Mouse (Mus musculus): ENCODE data around the gene Hdac4.

Hdac4 gene

DNA sequence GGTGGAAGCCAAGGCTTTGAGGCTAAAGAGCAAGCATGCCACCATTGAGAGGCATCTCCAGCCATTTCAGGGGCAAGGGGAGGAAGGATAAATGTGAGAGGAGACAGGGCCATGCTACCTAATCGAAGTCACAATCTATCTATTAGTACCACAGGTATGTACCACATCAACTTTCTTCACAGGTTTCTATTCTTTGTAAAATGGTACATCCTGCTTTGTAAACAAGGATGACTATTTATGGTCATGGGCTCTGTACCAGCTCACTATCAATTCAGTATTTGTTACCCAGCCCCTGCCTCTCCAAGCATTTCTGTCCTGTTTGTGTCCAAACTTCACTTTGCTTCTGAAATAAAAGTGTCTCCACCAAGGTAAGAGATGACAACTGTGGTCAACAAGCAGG lies 92.7 kb downstream of the Hdac4 start:
- DNase-seq (ENCODE audit: low spot score in 2 of 2), result no peak

DNA sequence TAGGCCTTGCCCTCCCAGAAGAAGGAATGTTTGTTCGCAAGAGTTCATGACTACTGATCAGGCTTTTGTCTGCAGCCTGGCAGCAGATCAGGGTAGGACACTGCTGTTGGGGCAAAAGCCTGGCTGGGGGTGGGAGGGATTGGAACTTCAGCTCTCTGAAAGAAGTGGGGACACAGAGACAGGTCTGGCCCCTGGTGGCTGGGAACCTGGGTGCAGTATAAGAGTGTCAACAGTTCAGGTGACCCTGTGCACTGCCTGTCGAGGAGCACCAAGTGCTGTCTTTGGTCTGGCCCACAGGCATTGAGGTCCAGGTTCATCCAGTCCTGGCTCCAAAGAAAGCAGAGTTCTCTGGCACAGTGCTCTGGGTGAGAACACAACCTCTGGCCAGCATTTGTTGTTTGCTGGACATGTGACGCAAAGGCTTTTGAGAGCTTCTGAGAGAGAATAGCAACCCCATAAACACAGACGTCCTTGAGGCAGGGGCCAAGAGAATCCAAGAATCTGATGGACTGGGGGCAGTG lies 95.1 kb downstream of the Hdac4 start:
- DNase-seq (ENCODE audit: low spot score in 2 of 2), result no peak

DNA sequence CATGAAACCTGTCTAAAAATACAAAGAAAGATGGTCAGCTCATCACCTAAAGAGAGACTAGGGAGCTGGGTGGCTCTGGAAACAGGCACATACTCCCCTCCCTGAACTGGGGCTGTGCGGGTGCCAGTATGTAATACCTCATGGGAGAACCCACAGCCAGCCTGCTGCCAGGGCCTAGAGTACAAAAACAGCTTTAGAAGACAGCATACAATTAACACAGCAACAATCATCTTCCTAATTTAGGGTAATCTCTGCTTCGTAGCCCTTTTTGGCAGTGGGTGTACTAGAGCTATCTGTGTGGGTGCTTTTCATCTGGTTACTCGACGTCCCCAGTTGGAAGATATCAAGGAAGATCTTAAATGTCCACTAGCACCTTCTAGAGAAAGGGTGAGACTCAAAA lies 95.5 kb downstream of the Hdac4 start:
- DNase-seq (ENCODE audit: low spot score in 2 of 2), result no peak

DNA sequence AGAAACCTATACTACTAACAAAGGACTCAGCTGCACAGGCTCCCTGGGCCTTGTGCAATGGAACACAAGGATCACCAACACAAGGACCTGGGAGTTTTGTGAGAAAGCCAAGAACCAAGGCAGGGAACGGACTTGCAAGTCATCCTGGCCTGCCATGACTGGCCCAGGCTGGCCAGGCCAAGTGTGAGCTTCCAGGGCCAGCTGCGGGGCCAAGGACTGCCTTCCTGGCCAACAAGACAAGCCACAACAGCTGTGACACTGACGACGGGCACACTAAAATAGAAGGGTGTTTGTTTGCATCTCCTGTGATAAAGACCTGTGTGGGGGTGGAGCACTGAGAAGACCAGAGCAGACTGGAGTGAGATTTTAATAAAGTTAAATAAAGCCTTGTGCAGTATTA lies 96.0 kb downstream of the Hdac4 start:
- peak in 1 of 2 experiments; percentile 14 for DNase-seq (ENCODE audit: low spot score in 2 of 2)

DNA sequence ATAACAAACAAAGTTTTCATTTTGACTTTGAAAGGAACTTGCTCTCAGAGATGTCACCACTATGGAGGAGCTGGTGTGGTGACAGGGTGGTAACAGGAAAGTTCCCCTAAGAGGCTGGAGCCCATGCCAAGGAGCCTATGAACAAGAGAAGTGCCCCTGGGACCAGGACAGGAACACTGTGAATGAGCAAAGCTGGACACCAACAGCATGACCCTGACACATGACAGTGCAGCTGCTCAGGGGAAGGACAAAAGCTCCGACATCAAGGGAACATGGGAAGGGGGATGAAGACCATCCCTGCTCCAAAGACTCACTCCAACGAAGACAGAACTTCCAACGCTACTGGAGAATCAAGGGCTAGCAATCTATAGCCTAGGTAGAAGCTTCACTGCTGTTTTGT lies 97.0 kb downstream of the Hdac4 start:
- no peak for DNase-seq (ENCODE audit: low spot score in 2 of 2)

DNA sequence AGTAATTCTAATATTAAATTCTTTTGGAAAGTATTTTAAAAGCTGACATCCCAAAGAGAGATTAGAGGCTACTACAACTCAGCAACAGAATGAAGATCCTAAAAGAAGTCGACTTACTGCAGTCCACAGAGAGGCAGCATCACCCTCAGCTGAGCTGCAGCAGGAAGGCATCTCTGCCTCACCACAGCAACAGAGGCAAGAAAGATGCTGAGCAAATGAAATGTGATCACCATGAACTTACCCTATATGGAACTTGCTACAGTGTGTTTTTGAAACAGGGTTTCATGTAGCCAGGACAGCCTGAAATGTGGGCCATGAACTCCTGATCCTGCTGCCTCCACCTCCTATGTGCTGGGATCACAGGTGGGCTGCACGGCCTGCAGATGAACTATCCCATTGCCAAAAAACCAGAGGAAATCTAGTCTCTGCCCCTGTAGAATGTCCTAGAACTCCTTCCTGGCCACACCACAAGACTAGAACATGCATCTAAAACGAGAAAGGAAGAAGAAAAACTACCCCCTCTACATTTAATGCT lies 98.4 kb downstream of the Hdac4 start:
- no peak for DNase-seq (ENCODE audit: low spot score in 2 of 2)

DNA sequence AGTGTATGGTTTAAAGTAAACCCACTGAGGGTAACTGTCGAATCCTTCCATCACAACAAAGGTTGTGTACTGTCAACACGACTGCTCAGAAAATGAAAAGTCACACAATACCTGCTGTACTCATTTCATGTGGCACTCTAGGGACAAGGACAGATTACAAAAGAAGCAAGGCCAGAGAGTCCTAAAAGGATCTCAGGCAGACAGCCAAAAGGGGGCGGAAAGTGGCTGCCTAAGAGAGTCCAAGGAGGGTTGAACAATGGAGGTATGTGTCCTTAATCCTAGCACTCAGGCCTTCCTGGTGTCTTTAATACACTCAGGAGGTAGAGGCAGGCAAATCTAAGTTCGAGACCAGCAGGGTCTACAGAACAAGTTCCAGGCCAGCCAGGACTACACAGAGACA lies 103.2 kb downstream of the Hdac4 start:
- no peak for DNase-seq (ENCODE audit: low spot score in 2 of 2)

DNA sequence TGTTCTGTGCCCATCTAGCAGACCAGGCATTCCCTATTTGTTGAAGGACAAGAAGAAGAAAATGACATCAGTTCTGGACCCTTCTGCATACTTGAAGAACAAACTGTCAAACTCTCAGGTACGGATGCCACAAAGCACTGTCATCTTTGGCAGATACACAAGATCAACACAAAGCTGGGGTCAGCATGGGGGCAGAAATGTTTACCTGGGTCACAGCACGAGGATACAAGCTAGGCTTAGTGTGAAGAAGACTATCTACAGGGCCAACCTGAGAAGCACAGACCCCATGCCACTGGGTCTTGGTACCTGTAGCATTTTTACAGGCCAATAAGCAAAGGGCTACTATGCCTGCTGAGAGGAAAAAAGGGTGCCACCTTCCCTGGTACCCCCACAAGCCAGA lies 107.7 kb downstream of the Hdac4 start:
- no peak for DNase-seq (ENCODE audit: low spot score in 2 of 2)

DNA sequence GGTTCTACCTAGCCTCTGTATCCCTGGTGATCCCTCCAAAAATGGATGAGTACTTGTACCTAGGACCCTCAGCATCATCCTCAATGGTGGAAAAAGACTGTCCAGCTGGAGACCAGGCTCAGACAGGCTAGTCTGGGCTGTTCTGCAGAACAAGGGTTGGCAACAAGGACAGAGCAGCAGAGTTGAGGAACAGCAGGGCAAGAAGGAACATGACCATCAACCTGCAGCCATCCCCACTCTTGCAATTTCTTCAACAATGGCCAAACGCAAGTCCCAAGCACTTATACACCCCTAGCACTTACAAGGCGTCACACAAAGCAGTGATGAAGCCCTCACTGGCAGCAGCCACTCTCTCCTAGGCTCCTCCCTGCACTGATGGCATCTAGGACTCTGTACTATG lies 108.2 kb downstream of the Hdac4 start:
- DNase-seq (ENCODE audit: low spot score in 2 of 2), result no peak

DNA sequence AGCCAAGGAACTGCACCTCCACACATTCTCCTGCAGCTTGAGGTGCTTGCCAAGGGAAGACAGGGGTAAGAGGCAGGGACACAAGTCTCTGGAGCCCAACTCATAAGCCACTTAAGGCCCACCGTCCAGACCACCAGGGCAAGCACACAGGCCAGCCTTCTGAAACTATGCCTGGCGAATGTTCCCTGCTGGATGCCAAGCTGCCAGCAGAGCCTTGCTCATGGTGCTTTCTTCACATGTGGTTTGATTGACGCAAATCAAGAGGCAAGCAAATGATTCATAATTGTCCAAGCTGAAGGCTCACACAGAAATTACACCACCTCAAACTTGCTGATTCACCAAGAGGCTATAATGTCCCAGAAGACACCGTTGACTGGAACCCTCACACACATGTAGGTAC lies 108.7 kb downstream of the Hdac4 start:
- no peak for DNase-seq (ENCODE audit: low spot score in 2 of 2)

DNA sequence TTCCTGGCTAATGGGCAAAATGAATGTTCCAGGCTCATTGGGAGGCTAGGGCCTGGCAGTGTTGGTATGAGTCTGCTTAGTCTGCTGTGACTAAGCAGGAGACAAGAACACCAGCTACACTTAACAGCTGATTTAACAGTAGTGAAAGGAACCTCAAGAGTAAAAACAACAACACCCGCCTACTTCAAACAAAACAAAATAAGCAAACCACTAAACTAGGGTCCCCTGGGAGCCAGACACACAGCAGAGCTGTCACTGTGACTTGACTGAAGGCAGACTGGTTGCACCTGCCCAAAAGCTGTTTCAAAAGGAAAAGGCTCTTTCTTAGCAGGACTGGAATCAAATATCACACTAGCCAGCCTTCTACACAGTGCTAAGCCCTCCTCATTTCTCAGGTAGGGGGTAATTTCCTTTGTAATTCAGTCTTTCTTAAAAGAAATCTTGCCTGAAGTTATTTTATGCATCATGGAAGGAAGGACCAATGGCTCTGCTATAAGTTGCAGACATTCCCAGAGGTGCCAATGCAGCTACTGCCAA lies 109.2 kb downstream of the Hdac4 start:
- DNase-seq (ENCODE audit: low spot score in 2 of 2), result no peak

DNA sequence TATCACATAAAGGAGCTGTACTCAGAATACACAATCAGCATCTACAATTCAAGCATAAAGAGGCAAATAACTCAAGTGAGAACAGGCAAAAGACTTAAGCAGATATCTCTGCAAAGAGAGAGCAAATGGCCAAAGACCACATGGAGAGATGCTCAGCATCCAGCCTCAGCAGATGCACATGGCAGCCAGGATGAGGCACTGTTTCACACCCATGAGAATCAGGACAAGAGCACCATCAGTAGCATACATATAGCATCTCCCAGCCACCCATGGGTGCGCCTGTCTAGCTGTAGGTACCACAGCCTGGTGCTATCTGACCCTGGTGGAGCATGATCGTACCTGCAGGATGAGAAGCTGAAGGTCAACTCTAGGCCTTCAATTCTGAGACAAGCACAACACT lies 110.8 kb downstream of the Hdac4 start:
- DNase-seq (ENCODE audit: low spot score in 2 of 2), result no peak

DNA sequence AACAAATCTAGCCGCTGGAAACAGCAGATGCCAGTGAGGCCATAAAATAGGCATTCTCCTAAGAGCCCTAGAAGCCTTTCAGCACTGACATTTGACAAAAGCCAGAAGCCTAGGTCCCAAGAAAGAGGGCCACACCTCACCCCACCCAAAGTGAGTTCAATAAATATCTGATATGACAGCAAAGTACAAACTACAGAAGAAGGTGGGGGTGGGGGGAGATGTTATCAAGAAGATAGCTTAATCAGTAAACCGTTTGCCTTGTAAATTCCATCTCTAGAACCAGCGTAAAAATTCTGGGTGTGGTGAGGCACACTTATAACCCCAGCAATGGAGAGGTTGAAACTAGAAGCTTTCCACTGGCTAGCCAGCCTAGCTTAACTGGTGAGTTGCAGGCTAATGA lies 111.5 kb downstream of the Hdac4 start:
- DNase-seq (ENCODE audit: low spot score in 2 of 2), result no peak

DNA sequence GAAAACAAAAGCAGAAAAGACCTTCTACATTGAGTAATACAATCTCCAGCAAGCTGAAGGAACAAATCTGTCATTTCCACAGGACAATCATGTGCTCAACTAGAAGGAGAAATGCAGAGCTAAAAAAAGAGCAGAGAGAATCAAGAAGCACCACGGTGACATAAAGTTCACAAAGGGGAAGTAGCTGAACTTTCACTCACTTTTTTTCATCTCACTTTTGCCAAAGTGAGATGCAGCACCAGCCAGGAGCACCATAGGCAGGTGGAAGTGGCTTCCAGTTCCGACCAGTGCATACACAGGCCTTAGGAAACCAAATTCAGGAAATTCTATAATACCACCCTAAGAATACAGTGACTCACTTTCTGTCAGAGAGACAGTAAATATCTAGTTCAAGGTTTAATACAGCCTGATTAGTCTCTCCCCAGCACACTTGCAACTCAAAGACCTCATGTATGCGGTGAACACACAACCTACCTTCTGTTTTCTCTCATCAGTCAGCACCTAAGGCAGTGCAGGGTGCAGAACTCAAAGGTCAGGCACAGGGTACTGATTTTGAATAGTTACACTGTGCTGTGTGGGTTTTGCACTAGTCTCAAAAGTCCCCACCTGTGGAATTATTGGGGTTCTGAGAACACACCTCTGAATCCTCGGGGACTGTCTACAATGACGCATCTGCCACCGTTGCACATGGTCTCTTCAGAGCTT lies 112.5 kb downstream of the Hdac4 start:
- no peak for DNase-seq (ENCODE audit: low spot score in 2 of 2)

DNA sequence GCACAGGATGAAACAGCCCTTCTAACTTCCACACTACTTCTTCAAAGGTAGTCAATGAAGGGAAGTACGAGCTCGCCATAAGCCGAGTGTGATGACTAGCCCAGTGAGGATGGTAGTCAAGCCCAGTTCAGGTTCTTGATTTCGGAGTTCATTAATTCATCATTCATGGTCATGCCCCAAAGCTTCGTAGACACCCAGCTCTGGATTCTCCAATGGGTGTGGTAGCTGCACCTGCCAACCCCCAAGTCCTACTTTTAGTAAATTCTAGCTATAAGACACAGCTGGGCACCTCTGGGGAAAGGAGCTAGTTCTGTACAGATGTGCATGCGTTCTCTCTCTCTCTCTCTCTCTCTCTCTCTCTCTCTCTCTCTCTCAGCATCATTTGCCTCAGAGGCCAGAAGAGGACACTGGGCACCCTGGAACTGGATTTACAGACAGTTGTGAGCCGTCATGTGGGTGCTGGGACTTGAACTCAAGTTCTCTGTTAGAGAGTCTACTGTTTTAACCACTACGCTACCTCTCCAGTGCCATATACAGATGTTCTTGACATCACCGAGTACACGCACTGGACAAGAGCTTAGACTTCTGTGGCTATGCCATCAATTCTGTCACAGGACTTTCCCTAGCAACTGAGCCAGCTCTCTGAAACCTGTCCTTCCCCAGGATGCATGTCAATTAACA lies 113.2 kb downstream of the Hdac4 start:
- no peak for DNase-seq (ENCODE audit: low spot score in 2 of 2)

DNA sequence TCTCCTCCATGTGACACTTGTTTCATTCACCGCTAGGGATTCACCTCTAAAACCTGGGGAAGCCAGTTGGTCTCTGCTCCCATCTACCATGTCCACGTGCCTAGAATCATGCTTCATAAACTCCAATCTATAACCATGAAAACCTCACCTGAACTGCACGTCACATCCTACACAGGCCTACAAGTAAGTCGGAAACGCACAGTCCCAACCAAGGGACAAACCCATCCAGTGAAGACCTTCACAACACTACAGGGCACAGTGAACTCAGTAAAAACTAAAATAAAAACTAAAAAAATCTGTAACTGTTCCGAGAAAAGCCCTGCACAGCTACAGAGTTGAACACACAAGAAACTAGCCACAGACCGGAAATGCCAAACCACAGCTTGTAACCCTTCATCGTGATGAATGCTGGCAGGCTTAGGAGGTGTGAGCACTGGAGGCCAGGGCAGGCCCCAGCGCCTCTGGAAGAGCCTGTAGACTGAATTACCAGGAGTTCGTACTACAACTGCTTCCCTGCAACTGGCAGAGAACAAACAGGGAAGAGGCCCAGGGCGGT lies 115.4 kb downstream of the Hdac4 start:
- DNase-seq (ENCODE audit: low spot score in 2 of 2), result no peak

DNA sequence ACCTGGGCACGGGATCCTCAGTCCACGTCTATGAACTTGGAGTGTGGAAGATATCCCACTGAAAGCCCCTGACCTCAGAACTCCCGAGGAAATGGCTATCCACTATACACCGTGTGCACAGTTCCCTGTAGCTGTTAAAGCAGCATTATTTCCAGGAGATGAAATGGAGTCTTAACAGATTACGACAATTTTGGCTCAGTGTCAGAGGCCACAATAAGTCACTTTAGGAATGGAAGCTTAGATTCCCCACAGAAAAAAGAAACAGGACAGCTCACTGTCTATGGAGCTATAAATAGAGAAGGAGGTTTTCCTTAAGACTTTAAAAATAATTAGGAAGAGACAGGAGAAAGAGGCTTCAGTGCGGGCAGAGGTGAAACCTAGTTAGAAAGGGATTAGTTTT lies 120.2 kb downstream of the Hdac4 start:
- no peak for DNase-seq (ENCODE audit: low spot score in 2 of 2)

DNA sequence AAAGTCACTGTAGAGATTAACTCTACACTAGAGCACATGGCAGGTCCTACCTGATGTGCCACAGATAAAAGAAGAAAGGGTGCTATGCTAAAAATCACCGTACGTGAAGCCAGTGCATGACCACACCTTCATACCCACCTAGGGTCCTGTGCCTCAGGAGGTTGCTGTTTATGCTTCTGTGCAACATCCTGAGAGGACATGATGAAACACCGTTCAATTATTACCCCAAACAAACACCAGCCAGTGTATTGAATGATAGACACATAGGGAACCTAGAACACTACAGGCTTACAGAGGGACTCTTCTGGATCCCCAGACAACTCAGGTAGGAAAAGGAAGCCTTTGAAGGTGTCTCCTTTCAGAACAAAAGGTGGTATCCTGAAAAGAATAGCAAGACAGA lies 120.8 kb downstream of the Hdac4 start:
- no peak for DNase-seq (ENCODE audit: low spot score in 2 of 2)

DNA sequence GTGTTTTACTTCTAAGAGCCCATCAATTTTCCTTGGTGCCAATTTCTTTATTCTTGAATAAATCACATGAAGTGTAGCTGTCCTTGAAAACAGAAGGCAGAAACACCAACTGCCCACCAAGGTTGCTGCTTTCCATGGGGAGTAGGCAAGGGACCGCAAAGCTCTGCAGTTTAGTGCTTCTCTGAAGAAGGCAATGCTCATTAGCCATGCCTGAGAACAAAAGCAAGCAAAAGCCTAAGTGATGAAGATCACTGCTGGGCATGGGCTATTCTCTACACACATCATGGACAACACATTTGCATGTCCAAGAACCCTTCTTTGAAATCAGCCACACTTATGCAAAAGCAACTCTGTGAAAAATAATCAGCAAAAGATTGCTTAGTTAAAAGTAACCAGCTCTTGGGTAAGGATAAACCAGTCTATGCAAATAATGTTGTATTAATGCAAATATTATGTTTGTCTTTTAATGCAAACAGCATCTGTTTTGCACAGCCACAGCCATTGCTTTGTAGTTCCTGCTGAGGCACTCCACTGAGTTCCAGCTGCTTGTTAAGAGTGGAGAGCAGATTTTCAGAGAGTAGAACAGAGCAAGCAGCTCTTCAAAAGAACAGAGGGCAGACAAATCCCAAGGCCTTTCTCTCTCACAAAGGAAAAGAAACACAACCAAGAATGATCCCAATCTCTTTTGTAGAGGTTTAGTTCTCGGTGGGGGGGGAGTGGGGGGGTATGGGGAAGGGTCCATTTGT lies 125.4 kb downstream of the Hdac4 start:
- DNase-seq (ENCODE audit: low spot score in 2 of 2), result no peak

DNA sequence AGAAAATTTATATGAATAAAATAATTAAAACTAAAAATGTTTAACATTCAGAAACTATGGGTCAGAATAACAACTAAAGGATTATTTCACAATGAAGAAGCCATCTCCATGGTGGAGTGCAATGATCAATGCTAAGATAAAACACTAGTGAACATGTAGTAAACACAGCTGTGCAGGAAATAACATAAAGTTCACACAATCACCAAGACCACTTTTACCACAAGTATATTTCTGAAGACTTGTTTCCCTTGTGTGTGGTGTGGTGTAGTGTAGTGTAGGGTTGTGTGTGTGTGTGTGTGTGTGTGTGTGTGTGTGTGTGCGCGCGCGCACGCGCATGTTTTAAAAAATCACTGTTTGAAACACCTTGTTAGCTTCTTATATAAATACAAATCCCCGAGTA lies 126.0 kb downstream of the Hdac4 start:
- no peak for DNase-seq (ENCODE audit: low spot score in 2 of 2)

DNA sequence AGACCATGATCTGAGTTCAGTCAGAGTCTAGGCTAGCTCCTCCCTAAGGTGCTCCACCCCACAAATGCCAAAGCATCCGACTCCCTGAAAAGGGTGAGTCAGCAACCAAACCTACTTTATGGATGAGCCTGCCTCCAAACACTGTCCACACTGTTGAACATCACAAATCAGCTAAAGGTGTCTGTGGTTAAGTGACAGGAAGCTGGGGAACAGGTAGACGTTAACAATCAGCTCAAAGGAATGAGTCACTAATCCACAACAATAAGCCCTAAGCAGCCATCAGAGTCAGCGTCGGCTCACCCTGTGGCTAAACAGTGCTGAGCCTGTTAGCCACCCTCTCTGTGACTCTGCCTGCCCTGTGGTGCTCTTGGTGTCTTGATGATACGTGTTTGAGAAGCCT lies 131.2 kb downstream of the Hdac4 start:
- DNase-seq (ENCODE audit: low spot score in 2 of 2), result no peak

DNA sequence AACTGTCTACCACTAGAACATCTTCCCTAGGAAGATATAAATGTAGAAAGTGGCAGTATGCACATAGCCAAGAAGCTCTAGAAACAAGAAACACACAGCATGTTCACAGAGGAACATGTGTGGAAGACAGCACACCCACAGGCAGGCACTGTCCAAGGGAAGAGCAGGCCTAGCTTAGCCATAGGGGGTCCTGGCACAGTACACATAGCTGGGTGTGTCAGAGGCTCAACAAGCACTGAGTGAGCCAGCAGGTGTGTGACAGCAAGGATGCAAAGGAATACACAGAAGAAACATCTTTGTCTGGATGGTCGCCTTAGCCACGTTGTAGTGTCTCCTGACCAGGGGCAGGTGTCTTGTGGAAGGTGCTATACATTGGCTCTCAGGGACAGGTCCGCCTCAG lies 132.2 kb downstream of the Hdac4 start:
- no peak for DNase-seq (ENCODE audit: low spot score in 2 of 2)
